Mouse (Mus musculus) hindbrain, embryonic 14.5 days (tissue): ENCODE measurements around the gene Pgrmc1. TPM values are rescaled to one million over a fixed set of nuclear protein-coding genes. Genes with fewer than 3 reads are reported as not detected.

Experiments used
- ATAC-seq: fragments of 200-750 bp; cut with Nextera tagmentation; 2 replicates; pipeline ENCODE4 v1.8.0; 2017; ENCODE audit warnings: moderate number of reproducible peaks, mild to moderate bottlenecking, moderate TSS enrichment, moderate library complexity; ENCODE audit not compliant: low FRiP score
- DNase-seq: peaks from one replicate; pipeline ENCODE4 v3.0.0-alpha.2; 2015; ENCODE audit warnings: low spot score
- H3K27ac ChIP-seq: fragments of 300-500 bp; sonication (generic); 2 replicates; pipeline ENCODE4 v1.5.1; 2014; ENCODE audit warnings: mild to moderate bottlenecking, moderate library complexity
- H3K27me3 ChIP-seq: fragments of 300-500 bp; sonication (generic); 2 replicates; pipeline ENCODE4 v1.6.1; 2014; ENCODE audit warnings: mild to moderate bottlenecking, low read length, mixed read lengths; ENCODE audit not compliant: control insufficient read depth, insufficient read depth
- H3K36me3 ChIP-seq: fragments of 300-500 bp; sonication (generic); replicated peaks from 2 replicates; pipeline ENCODE4 v1.6.1; 2014; ENCODE audit not compliant: control insufficient read depth, insufficient read depth
- H3K4me1 ChIP-seq: fragments of 300-500 bp; sonication (generic); replicated peaks from 2 replicates; pipeline ENCODE4 v1.6.1; 2014; ENCODE audit warnings: antibody characterized with exemption, low read length, mixed read lengths; ENCODE audit not compliant: control insufficient read depth, insufficient read depth
- H3K4me2 ChIP-seq: fragments of 300-500 bp; sonication (generic); replicated peaks from 2 replicates; pipeline ENCODE4 v1.6.1; 2014; ENCODE audit warnings: mild to moderate bottlenecking, moderate library complexity
- H3K4me3 ChIP-seq: fragments of 300-500 bp; sonication (generic); replicated peaks from 2 replicates; pipeline ENCODE4 v1.5.1; 2014; ENCODE audit warnings: mild to moderate bottlenecking, low read length
- H3K9ac ChIP-seq: fragments of 300-500 bp; sonication (generic); 2 replicates; pipeline ENCODE4 v1.6.1; 2014
- H3K9me3 ChIP-seq: fragments of 300-500 bp; sonication (generic); 2 replicates; pipeline ENCODE4 v1.6.1; 2016; ENCODE audit warnings: low read length; ENCODE audit not compliant: control insufficient read depth
- WGBS: fragments of 180-500 bp; shearing (Covaris S2); extraction: QIAGEN DNeasy Blood & Tissue Kit; methylation state at CpG from one replicate; pipeline ENCODE4 v1.1.7; 2014; 5-methylcytosine and 5-hydroxymethylcytosine counted together
- polyA plus RNA-seq: library from polyadenylated mRNA; unstranded; fragments of >200 nt; fragmentation: Nextera tagmentation; extraction: Ambion mirVana; gene quantifications from 2 replicates; pipeline ENCODE4 v1.2.1, GENCODE M21; 2014

Pgrmc1 gene
- polyA plus RNA-seq, 1 experiment from 2014 or later, result 615 TPM

DNA sequence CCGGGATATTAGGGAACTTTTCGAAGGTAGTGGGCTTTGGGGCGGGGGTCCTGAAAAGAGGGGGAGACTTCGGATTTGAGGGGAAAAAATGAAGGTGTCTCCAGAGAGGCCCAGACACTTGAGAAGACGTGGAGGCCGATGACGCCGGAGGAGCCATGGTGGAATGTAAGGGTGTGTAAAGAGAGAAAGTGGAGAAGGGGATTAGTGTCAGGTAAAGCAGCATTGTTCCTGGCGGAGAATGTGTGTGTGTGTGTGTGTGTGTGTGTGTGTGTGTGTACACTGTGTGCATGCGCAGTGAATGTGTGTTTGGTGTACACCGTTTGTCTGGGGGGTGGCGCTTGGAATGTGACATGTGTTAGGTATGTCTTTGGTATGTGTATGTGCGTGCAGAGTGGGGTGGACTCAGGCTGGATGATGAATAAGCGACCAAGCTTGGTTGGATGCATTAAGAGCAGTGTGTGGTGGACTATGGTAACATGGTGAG is 897 bp downstream of the Pgrmc1 start:
- H3K4me3 ChIP-seq, result peak overlapping the region; percentile 61
- peak overlapping the region; percentile 69 for H3K4me2 ChIP-seq
- WGBS, result 26% methylated on average over 13 of the region's 14 CpGs

DNA sequence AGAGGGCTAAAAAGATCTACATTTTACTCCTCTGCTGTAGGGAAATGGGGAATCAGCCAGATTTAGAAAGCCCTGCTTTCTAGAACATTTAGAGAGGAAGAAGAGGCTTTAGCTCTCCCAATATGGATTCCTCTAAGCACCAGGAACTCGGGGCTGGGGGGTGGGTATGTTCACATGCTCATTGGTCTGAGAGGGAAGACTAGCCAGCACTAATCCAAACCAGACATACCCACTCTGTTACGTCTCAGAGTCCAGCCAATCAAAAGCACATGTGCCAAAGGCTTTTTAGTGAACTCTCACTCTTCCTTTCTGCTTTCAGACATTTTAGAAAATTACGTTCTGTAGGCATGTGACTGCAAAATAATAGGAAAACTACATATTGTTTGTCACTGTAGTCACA is 1.6 kb downstream of the Pgrmc1 start:
- 34% methylated on average over 3 of the region's 3 CpGs for WGBS
- Histone ChIP-seq H3K9me3 (no peaks in the 10 kb centered on the region), H3K36me3 (peaks cover 23% of the 10 kb centered on the region), H3K4me2 (peak overlapping the region; percentile 69), H3K27ac (no peak overlapping the region), H3K9ac (peak overlapping the region; percentile 89), H3K4me1 (peaks cover 16% of the 10 kb centered on the region), H3K4me3 (peak overlapping the region; percentile 61), H3K27me3 (no peaks in the 10 kb centered on the region)
- no peak for DNase-seq
- ATAC-seq, result no peak

More for the DNA sequence above, 897 bp downstream of the Pgrmc1 start:
- Histone ChIP-seq H3K4me1 (peaks cover 16% of the 10 kb centered on the region), H3K36me3 (peaks cover 16% of the 10 kb centered on the region), H3K9ac (peak overlapping the region; percentile 89), H3K27me3 (no peaks in the 10 kb centered on the region), H3K27ac (peak overlapping the region; percentile 88), H3K9me3 (no peaks in the 10 kb centered on the region)
- no peak for DNase-seq
- ATAC-seq, result peak; percentile 73

DNA sequence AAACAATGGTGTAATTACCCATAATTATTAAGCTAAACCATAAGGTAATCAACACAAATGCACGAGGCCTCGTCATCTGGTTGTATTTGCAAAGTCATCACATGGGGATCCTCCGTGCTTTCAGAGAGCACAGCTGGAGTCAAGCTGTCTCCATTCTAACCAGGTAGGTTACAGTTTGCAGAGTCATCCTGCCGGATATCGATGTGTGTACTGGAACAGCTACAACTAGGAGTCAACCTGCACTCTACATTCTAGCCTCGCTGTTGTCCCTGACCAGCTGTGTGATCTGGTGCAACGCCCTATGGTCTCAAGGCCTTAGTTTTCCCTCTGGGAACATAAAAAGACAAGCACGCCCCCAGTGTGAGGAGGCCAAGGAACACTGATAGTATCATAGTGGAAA is 2.1 kb downstream of the Pgrmc1 start:
- Histone ChIP-seq H3K9ac (no peak overlapping the region; the same call in 1 of the 2 replicates), H3K9me3 (no peaks in the 10 kb centered on the region), H3K4me3 (peak overlapping the region; percentile 61), H3K27me3 (no peaks in the 10 kb centered on the region), H3K4me2 (peak overlapping the region; percentile 69), H3K27ac (no peak overlapping the region), H3K36me3 (peaks cover 27% of the 10 kb centered on the region), H3K4me1 (peaks cover 16% of the 10 kb centered on the region)
- no peak for ATAC-seq
- WGBS, result 62% methylated on average over 8 of the region's 8 CpGs
- no peak for DNase-seq

DNA sequence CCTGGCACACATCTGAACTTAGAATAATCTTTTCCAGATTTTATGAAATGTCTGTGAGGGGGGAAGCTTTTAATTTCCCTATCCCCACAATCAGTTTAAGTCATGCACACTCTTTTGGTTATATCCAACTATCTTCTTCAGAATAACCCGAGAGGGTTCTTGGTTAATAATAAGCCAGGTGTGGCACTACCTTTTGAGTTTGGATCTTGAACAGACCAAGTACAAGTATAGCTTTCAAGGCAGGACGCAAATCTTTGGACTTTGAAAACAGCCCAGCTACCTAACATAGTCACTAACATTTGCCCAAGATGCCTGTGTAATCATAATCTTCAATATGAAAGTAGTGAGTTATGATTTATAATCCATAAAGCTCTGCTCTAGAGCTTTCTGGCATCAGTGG is 4.9 kb downstream of the Pgrmc1 start:
- no peak for DNase-seq
- H3K27ac ChIP-seq, result no peak overlapping the region
- no peak overlapping the region for H3K4me3 ChIP-seq
- H3K9me3 ChIP-seq, result no peaks in the 10 kb centered on the region
- no peak for ATAC-seq
- H3K4me2 ChIP-seq, result no peak overlapping the region
- no peak overlapping the region for H3K9ac ChIP-seq
- peaks cover 16% of the 10 kb centered on the region for H3K4me1 ChIP-seq
- WGBS, result 89% methylated on average over 2 of the region's 2 CpGs
- H3K27me3 ChIP-seq, result no peaks in the 10 kb centered on the region
- H3K36me3 ChIP-seq, result peaks cover 47% of the 10 kb centered on the region

DNA sequence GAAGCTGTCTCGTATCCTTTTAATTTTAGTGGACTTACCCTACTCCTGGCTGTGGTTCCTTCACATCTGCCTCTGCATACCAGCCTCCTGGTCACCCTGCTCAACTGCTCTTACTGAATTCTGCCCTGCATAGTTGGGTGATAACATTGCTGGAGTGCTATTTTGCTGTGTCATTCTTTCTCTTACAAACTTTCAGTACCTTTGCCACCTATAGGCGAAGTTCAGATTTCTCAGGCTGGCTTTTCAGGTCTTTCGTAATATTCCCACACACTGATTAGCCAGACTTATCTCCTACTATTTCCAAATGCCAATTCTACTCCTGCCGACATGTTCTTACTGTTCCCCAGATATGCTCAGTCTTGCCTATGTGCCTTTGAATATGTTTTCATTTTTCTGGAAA is 6.0 kb downstream of the Pgrmc1 start:
- WGBS, result 91% methylated on average over 4 of the region's 4 CpGs
- ATAC-seq (no peak), DNase-seq (no peak)

DNA sequence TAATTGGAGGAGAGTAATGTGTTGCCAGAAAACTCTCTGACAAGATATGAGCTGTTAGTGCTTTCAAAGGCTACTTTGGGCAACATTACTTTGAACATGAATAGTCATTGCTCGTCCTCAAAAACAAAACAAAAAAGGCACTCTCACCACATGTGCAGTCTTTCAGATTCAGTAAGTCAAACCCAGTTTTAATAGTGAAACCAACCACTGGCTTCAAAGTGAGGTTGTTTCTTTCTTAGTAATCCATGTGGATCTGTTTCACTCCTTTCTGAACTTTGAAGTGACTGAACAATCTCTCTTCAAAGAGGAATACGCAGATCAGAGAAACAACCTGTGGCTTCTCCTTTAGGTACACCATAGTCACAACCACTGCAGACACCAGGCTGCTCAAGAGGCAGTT is 11.1 kb downstream of the Pgrmc1 start:
- no peaks in the 10 kb centered on the region for H3K27me3 ChIP-seq
- 88% methylated on average over 2 of the region's 2 CpGs for WGBS
- DNase-seq, result no peak
- no peak overlapping the region for H3K4me3 ChIP-seq
- no peak for ATAC-seq
- no peaks in the 10 kb centered on the region for H3K4me1 ChIP-seq
- no peak overlapping the region for H3K27ac ChIP-seq
- H3K4me2 ChIP-seq, result no peak overlapping the region
- no peaks in the 10 kb centered on the region for H3K9me3 ChIP-seq
- H3K9ac ChIP-seq, result no peak overlapping the region
- H3K36me3 ChIP-seq, result peaks cover 60% of the 10 kb centered on the region

More for the DNA sequence above, 6.0 kb downstream of the Pgrmc1 start:
- Histone ChIP-seq H3K9ac (no peak overlapping the region), H3K9me3 (no peaks in the 10 kb centered on the region), H3K4me2 (no peak overlapping the region), H3K27me3 (no peaks in the 10 kb centered on the region), H3K4me3 (no peak overlapping the region), H3K36me3 (peaks cover 47% of the 10 kb centered on the region), H3K4me1 (peaks cover 16% of the 10 kb centered on the region), H3K27ac (no peak overlapping the region)

DNA sequence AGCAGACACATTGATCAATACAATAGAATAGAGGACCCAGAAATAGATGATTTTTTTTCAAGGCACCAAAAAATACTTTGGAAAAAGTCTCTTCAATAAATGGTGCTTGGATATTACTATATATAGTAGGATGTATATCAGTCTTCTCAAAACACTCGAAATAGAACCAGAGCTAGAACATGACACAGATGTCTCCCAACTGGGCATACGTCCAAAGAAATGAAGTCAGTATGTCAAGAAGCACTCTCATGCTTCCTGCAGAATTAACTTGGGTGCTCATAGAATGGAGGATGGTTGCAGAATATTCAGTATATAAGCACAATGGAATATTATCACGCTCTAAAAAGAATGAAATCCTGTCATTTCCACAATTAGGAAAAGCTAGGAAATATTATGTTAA is 30.1 kb downstream of the Pgrmc1 start:
- H3K9ac ChIP-seq, result no peak overlapping the region
- WGBS, result 79% methylated on average over 3 of the region's 3 CpGs
- H3K27ac ChIP-seq, result no peak overlapping the region
- H3K9me3 ChIP-seq, result no peaks in the 10 kb centered on the region
- H3K4me3 ChIP-seq, result no peak overlapping the region
- no peak overlapping the region for H3K4me2 ChIP-seq
- no peaks in the 10 kb centered on the region for H3K27me3 ChIP-seq
- no peaks in the 10 kb centered on the region for H3K36me3 ChIP-seq
- H3K4me1 ChIP-seq, result no peaks in the 10 kb centered on the region
- ATAC-seq, result no peak
- DNase-seq, result no peak

DNA sequence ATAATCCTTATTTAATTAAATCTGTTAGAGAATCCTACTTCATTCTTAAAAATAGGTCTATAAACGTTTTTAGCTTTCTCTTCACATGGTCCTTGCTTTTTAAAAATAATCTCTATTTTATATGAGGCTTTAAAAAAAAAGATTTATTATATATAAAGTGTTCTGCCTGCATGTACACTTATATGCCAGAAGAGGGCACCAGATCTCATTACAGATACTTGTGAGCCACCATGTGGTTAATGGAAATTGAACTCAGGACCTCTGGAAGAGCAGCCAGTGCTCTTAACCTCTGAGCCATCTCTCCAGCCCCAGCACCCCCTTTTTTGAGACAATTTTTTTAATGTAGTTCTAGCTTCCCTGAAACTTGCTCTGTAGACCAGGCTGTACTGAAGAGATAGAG is 32.8 kb downstream of the Pgrmc1 start:
- no peak for ATAC-seq
- H3K9ac ChIP-seq, result no peak overlapping the region
- H3K27me3 ChIP-seq, result no peaks in the 10 kb centered on the region
- H3K4me2 ChIP-seq, result no peak overlapping the region
- H3K27ac ChIP-seq, result no peak overlapping the region
- H3K9me3 ChIP-seq, result no peaks in the 10 kb centered on the region
- DNase-seq, result no peak
- H3K4me3 ChIP-seq, result no peak overlapping the region
- 7% methylated on average over 1 of the region's 1 CpGs for WGBS
- H3K36me3 ChIP-seq, result no peaks in the 10 kb centered on the region
- H3K4me1 ChIP-seq, result no peaks in the 10 kb centered on the region

DNA sequence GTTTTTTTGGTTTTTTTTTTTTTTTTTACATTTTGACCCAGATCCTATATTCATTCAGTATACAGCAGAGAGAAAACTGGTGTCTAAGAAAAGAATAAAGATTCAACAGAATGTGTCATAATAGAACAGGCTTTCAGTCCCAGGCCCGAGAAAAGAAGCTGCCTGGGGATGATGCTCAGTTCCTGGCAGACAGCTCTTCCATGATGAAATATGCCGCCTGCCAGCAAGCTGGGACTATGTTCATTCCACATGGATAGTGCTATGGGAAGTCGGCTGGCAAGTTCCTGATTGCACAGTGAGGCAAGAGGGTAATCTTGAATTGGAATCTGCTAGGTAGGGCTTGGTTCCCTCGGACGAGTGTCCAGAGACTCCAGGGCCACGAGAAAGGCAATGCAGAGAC is 42.0 kb downstream of the Pgrmc1 start:
- DNase-seq, result no peak
- Histone ChIP-seq H3K27me3 (no peaks in the 10 kb centered on the region), H3K9ac (no peak overlapping the region), H3K4me2 (no peak overlapping the region), H3K36me3 (no peaks in the 10 kb centered on the region), H3K4me1 (no peaks in the 10 kb centered on the region), H3K9me3 (no peaks in the 10 kb centered on the region), H3K4me3 (no peak overlapping the region), H3K27ac (no peak overlapping the region)
- WGBS, result 77% methylated on average over 6 of the region's 6 CpGs
- ATAC-seq, result no peak
